Mouse (Mus musculus): Measurements from ENCODE around the gene Plekhh2. TPM values are rescaled to one million over a fixed set of nuclear protein-coding genes. Genes with fewer than 3 reads are reported as not detected.

The Plekhh2 gene
- polyA plus RNA-seq, 1 experiment: 28.5 TPM

DNA sequence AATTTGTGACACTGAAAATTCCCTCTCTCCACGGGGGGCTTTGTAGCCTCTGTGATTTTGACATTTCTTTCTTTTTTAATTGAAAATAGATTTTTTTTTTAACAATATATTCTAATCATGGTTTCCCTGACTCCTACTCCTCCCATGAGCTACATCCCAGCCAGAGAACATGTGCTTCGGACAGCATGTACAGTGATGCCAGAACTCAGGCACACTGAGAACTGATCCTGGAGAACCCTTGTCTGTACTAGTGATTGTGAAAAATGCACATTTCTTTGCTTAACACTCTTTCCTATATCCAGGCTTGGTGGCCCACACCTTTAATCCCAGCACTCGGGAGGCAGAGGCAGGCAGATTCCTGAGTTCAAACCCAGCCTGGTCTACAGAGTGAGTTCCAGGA lies 28.9 kb upstream of the Plekhh2 start:
- no peaks in the 10 kb centered on the region for H3K36me3 ChIP-seq (ENCODE audit: control insufficient read depth, insufficient read depth, low read length)
- no peak overlapping the region for H3K4me3 ChIP-seq (ENCODE audit: control insufficient read depth, low read depth, low read length)
- H3K4me1 ChIP-seq (ENCODE audit: control insufficient read depth, insufficient read depth, low read length): no peaks in the 10 kb centered on the region
- no peak overlapping the region for H3K27ac ChIP-seq (ENCODE audit: control insufficient read depth, insufficient read depth, low read depth, low read length)
- H3K27me3 ChIP-seq (ENCODE audit: control insufficient read depth, insufficient read depth, low read length): no peaks in the 10 kb centered on the region
- TF ChIP-seq POLR2A (IDR thresholded peaks at IDR 0.05; ENCODE audit: control insufficient read depth, low read depth, low read length): no peak

DNA sequence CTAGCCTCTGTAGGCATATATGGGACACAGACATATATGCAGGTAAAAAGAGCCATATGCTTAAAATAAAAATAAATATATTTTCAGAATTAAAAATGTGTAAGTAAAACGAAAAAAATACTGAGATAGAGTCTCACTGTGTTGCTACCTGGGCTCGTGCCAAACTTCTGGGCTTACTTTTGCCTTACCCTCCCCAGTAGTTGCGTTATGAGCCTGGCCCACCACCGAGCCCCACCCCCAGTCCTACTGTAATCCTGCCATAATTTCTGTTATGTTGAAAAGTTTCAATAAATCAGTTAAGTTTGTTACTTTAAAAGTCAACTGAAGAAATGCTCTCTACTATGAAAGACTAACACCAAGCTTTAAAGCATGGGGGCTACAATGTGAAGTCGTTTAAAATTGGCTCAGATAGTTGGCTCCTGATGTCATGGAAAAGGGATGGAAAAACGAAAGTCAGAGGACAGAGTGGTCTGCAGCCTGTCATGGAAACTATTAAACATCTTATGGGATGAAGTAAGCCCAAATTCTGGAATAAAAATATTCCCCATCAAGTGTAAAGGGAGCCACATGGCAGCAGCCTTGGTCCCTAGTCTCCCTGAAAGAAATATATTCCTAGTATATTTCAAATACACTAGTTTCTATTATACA lies 27.9 kb upstream of the Plekhh2 start:
- H3K27me3 ChIP-seq (ENCODE audit: control insufficient read depth, insufficient read depth, low read length): no peaks in the 10 kb centered on the region
- H3K27ac ChIP-seq (ENCODE audit: control insufficient read depth, insufficient read depth, low read depth, low read length): no peak overlapping the region

DNA sequence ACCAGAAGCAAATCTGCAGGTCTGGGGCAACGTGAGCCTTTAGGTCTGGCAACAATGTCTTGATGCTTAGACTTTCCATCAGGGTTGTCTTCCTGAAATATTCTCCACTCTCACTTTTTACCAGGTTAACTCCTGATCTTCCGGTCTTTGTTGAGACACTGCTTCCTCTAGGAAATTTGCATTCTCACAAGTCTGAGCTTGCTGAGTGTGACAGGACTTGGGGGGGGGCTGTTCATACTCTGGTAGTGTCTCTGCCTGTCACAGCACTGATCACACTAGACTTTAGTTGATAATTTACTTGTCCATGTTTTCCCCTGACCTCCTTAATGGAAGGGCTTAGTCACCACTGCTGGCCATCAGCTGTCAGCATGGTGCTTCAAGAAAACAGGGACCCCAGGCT lies 24.3 kb upstream of the Plekhh2 start:
- TF ChIP-seq POLR2A (IDR thresholded peaks at IDR 0.05; ENCODE audit: control insufficient read depth, low read depth, low read length) (no peak), CTCF (IDR thresholded peaks at IDR 0.05; ENCODE audit: control insufficient read depth, insufficient read depth, insufficient replicate concordance, low read depth, low read length) (no peak)
- no peaks in the 10 kb centered on the region for H3K36me3 ChIP-seq (ENCODE audit: control insufficient read depth, insufficient read depth, low read length)
- H3K4me3 ChIP-seq (ENCODE audit: control insufficient read depth, low read depth, low read length): no peak overlapping the region
- H3K4me1 ChIP-seq (ENCODE audit: control insufficient read depth, insufficient read depth, low read length): no peaks in the 10 kb centered on the region
- H3K27ac ChIP-seq (ENCODE audit: control insufficient read depth, insufficient read depth, low read depth, low read length): no peak overlapping the region
- H3K27me3 ChIP-seq (ENCODE audit: control insufficient read depth, insufficient read depth, low read length): no peaks in the 10 kb centered on the region

More for the DNA sequence above, 27.9 kb upstream of the Plekhh2 start:
- TF ChIP-seq CTCF (IDR thresholded peaks at IDR 0.05; ENCODE audit: control insufficient read depth, insufficient read depth, insufficient replicate concordance, low read depth, low read length) (no peak), POLR2A (IDR thresholded peaks at IDR 0.05; ENCODE audit: control insufficient read depth, low read depth, low read length) (no peak)
- Histone ChIP-seq H3K36me3 (ENCODE audit: control insufficient read depth, insufficient read depth, low read length) (no peaks in the 10 kb centered on the region), H3K4me3 (ENCODE audit: control insufficient read depth, low read depth, low read length) (no peak overlapping the region), H3K4me1 (ENCODE audit: control insufficient read depth, insufficient read depth, low read length) (no peaks in the 10 kb centered on the region)

DNA sequence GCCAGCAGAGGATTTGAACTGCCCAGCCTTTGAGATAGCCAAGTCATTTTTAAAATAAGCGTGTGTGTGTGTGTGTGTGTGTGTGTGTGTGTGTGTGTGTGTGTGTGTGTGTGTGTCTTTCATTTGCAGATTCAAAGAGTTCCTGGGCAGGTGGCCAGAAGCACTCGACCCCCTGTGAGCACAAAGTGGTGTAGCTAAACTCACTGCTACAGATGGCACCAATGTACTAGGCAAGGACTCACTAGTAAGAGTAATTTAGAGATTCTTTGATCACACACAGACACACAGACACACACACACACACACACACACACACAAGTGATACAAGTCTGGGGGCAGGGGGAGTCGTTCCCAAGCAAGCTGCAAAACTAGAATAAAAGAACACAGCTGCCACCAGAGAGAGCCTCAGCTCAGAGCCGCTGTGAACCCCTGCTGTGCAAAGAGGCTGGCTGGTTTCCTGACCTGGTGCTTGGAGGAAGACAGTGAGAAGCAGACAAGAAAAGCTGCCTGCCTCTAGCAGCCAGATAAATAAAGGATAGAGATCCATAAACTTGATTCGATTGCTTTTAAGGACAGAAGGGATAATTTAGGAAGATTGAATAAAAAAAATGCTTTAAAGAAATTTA lies 19.3 kb upstream of the Plekhh2 start:
- no peak overlapping the region for H3K4me3 ChIP-seq (ENCODE audit: control insufficient read depth, low read depth, low read length)
- no peak for TF ChIP-seq CTCF (IDR thresholded peaks at IDR 0.05; ENCODE audit: control insufficient read depth, insufficient read depth, insufficient replicate concordance, low read depth, low read length)
- no peak for TF ChIP-seq POLR2A (IDR thresholded peaks at IDR 0.05; ENCODE audit: control insufficient read depth, low read depth, low read length)
- H3K27ac ChIP-seq (ENCODE audit: control insufficient read depth, insufficient read depth, low read depth, low read length): no peak overlapping the region
- H3K27me3 ChIP-seq (ENCODE audit: control insufficient read depth, insufficient read depth, low read length): no peaks in the 10 kb centered on the region
- H3K4me1 ChIP-seq (ENCODE audit: control insufficient read depth, insufficient read depth, low read length): no peaks in the 10 kb centered on the region
- no peaks in the 10 kb centered on the region for H3K36me3 ChIP-seq (ENCODE audit: control insufficient read depth, insufficient read depth, low read length)

DNA sequence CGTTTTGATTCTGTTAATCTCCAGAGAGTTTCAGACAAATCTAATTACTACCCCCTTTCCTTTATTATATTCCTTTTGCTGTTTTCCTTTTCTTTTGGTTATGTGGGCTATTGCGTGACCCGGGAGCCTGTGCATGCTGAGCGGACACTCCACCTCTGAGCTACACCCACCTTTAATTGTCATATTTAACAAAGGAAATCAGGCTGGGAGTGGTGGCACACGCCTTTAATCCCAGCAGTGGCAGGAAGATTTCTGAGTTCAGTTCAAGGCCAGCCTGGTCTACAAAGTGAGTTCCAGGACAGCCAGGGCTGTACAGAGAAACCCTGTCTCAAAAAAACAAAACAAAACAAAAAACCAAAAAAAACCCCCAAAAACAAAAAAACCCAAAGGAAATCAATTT lies 14.7 kb upstream of the Plekhh2 start:
- H3K4me1 ChIP-seq (ENCODE audit: control insufficient read depth, insufficient read depth, low read length): no peaks in the 10 kb centered on the region
- no peak overlapping the region for H3K27ac ChIP-seq (ENCODE audit: control insufficient read depth, insufficient read depth, low read depth, low read length)
- no peak overlapping the region for H3K4me3 ChIP-seq (ENCODE audit: control insufficient read depth, low read depth, low read length)
- TF ChIP-seq CTCF (IDR thresholded peaks at IDR 0.05; ENCODE audit: control insufficient read depth, insufficient read depth, insufficient replicate concordance, low read depth, low read length) (no peak), POLR2A (IDR thresholded peaks at IDR 0.05; ENCODE audit: control insufficient read depth, low read depth, low read length) (no peak)
- H3K36me3 ChIP-seq (ENCODE audit: control insufficient read depth, insufficient read depth, low read length): no peaks in the 10 kb centered on the region
- no peaks in the 10 kb centered on the region for H3K27me3 ChIP-seq (ENCODE audit: control insufficient read depth, insufficient read depth, low read length)

DNA sequence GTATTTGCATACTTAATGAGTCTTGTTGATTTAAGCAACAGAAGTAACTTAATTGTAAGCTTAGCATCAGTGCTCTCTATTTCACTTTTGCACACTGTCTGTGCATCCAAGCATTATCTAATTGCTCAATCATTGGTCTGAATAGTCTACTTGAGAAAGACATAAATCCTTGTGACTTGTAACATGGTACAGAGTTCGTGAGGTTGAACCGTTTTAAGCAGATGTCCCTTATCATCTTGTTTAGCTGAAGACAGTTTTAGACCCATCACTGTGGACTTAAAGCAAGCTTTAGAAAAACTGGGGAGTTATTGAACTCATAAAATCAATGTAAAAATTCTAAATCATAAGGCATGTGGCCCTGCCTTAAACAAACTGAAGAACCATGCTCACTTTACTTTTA lies 14.1 kb upstream of the Plekhh2 start:
- Histone ChIP-seq H3K4me3 (ENCODE audit: control insufficient read depth, low read depth, low read length) (no peak overlapping the region), H3K27me3 (ENCODE audit: control insufficient read depth, insufficient read depth, low read length) (no peaks in the 10 kb centered on the region), H3K27ac (ENCODE audit: control insufficient read depth, insufficient read depth, low read depth, low read length) (no peak overlapping the region), H3K4me1 (ENCODE audit: control insufficient read depth, insufficient read depth, low read length) (no peaks in the 10 kb centered on the region), H3K36me3 (ENCODE audit: control insufficient read depth, insufficient read depth, low read length) (no peaks in the 10 kb centered on the region)
- TF ChIP-seq POLR2A (IDR thresholded peaks at IDR 0.05; ENCODE audit: control insufficient read depth, low read depth, low read length) (no peak), CTCF (IDR thresholded peaks at IDR 0.05; ENCODE audit: control insufficient read depth, insufficient read depth, insufficient replicate concordance, low read depth, low read length) (no peak)

DNA sequence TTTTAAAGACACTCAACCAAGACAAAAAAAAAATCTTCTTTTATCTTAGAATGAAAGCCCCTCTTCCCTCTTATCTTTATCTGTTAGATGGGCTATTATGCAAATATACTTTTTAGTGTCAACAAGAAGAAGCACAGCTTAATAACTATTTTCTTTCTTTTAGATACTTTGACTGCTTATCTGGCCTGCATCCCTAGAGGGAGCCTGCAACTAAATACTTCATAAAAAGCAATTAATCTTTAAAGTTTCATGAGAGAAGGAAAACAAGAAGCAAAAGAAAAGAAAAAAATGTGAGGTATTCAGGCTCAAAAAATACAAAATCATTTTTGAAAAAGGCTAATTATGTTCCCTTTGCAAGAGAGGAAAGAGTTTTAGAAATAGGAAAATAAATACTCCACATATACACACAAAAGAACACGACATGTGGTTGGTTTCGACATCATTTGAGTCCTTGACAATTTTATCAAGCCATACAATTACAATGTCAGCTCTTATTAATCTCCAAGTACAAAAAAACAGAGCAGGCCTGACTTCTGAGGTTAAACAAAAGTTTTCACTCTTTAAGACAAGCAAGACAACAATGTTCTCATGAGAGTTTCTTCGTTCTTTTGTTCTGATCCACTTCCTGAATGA lies 13.6 kb upstream of the Plekhh2 start:
- H3K36me3 ChIP-seq (ENCODE audit: control insufficient read depth, insufficient read depth, low read length): no peaks in the 10 kb centered on the region
- H3K4me3 ChIP-seq (ENCODE audit: control insufficient read depth, low read depth, low read length): no peak overlapping the region
- no peaks in the 10 kb centered on the region for H3K4me1 ChIP-seq (ENCODE audit: control insufficient read depth, insufficient read depth, low read length)
- no peak overlapping the region; the same call in 1 of the 2 replicates for H3K27ac ChIP-seq (ENCODE audit: control insufficient read depth, insufficient read depth, low read depth, low read length)
- TF ChIP-seq POLR2A (IDR thresholded peaks at IDR 0.05; ENCODE audit: control insufficient read depth, low read depth, low read length) (no peak), CTCF (IDR thresholded peaks at IDR 0.05; ENCODE audit: control insufficient read depth, insufficient read depth, insufficient replicate concordance, low read depth, low read length) (no peak)
- H3K27me3 ChIP-seq (ENCODE audit: control insufficient read depth, insufficient read depth, low read length): no peaks in the 10 kb centered on the region
